Mouse (Mus musculus): ENCODE results near the gene Card6. TPM values are rescaled to one million over a fixed set of nuclear protein-coding genes. Genes with fewer than 3 reads are reported as not detected.
A peak's percentile ranks its signal among the peaks of the same experiment; 100 is the strongest.

Gene Card6
- total RNA-seq (2014; rRNA removed) (6.8 and 7.5 TPM in 2 replicates), polyA plus RNA-seq (2012; rRNA removed) (2.5 TPM in 2 replicates)

DNA sequence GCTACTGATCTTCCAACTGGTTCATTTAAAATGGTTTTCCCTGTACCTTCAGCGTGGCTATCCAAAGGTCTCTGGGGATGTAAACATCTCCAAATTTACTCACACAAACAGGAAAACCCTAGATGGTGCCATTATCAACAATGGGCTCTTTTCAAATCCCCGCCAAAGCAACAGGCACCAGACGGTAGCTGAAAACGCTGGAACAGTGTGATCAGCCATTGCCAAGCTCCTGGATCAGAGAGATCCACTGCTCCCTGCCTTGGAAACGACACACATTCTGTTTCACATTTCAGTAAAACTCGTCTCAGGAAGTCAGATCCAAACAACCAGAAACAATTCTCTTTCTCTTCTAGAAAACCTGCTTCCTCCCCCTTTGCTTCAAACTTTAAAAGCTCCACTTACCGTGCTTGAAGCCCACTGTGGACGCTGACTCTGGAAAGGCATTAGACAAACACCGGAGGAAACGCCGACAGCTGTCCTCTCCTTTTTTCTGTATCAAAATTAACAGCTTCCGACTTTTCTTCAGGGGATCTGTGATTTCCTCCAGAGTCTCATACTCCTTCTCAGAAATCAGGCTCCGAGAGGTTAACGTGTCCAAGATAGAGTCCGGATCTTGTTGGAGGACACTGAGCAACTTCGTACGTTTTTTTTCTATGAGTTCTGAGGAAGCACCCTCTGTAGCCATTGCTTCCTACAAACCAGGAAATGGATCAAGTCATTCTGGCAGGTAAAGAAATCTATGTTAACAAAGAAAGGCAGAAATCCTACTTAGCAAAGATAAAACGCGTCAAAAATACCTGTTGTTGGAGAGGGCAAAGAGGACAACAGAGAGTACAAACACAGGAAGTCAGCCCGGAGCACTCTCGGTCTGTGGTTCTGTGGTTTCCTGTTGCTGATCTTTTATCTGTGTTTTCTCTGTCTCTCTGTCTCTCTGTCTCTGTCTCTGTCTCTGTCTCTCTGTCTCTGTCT lies at the start of gene Card6:
Card6 (minus strand) TSS at position 854 of the 969 bp plus-strand sequence.
- Histone ChIP-seq H3K36me3 (ENCODE audit: control insufficient read depth, insufficient read depth, low read length) (peaks cover 10% of the 10 kb centered on the region), H3K79me2 (ENCODE audit: control insufficient read depth, insufficient read depth, low read length) (peaks cover 4% of the 10 kb centered on the region; the same call in 1 of the 2 replicates), H3K4me1 (ENCODE audit: control insufficient read depth, insufficient read depth, low read length) (peaks cover 7% of the 10 kb centered on the region), H3K4me3 (ENCODE audit: insufficient read depth, low read depth, low read length) (peak within 1 kb of the TSS; percentile 81), H3K27me3 (ENCODE audit: control insufficient read depth, insufficient read depth, low read length) (no peaks in the 10 kb centered on the region), H3K27ac (replicated peaks; ENCODE audit: insufficient read depth, low read depth, low read length) (peak within 1 kb of the TSS; percentile 98), H3K9ac (ENCODE audit: low read depth, low read length) (peak within 1 kb of the TSS; percentile 90)
- WGBS, result 4% methylated on average over 21 of the region's 21 CpGs
- TF ChIP-seq POLR2A (IDR thresholded peaks at IDR 0.05; ENCODE audit: extremely low read depth, insufficient read depth, low read length) (no peak), CTCF (IDR thresholded peaks at IDR 0.05; ENCODE audit: low read depth, low read length) (no peak)
- peak; percentile 72 for DNase-seq (ENCODE audit: extremely low read depth, low read depth, low spot score)

DNA sequence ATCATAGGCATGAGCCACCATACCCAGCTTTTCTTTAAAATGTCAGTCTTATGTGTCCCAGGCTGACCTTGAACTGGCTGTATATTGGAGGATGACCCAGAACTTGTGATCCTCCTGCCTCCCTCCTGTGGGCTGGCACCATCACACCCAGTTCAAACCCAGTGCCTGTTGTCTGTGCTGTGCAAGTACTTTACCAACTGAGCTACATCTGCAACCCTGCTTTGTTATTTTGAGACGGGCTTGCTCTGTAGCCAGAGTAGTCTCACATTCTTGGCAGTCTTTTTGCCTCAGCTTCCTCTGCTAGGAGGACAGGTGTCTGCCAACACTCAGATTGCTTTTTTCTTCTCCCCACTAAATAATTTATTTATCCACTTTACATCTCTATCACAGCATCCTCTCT lies 49.0 kb upstream of the Card6 start:
- peaks cover 10% of the 10 kb centered on the region; the same call in 1 of the 2 replicates for H3K79me2 ChIP-seq (ENCODE audit: control insufficient read depth, insufficient read depth, low read length)
- H3K27me3 ChIP-seq (ENCODE audit: control insufficient read depth, insufficient read depth, low read length), result no peaks in the 10 kb centered on the region
- H3K4me1 ChIP-seq (ENCODE audit: control insufficient read depth, insufficient read depth, low read length), result peaks cover 10% of the 10 kb centered on the region
- H3K27ac ChIP-seq (replicated peaks; ENCODE audit: insufficient read depth, low read depth, low read length), result no peak overlapping the region
- DNase-seq (ENCODE audit: extremely low read depth, low read depth, low spot score), result no peak
- TF ChIP-seq CTCF (IDR thresholded peaks at IDR 0.05; ENCODE audit: low read depth, low read length), result no peak
- TF ChIP-seq POLR2A (IDR thresholded peaks at IDR 0.05; ENCODE audit: extremely low read depth, insufficient read depth, low read length), result no peak
- H3K9ac ChIP-seq (ENCODE audit: low read depth, low read length), result no peak overlapping the region
- WGBS, result 58% methylated on average over 1 of the region's 1 CpGs
- no peak overlapping the region for H3K4me3 ChIP-seq (ENCODE audit: insufficient read depth, low read depth, low read length)
- no peaks in the 10 kb centered on the region for H3K36me3 ChIP-seq (ENCODE audit: control insufficient read depth, insufficient read depth, low read length)

DNA sequence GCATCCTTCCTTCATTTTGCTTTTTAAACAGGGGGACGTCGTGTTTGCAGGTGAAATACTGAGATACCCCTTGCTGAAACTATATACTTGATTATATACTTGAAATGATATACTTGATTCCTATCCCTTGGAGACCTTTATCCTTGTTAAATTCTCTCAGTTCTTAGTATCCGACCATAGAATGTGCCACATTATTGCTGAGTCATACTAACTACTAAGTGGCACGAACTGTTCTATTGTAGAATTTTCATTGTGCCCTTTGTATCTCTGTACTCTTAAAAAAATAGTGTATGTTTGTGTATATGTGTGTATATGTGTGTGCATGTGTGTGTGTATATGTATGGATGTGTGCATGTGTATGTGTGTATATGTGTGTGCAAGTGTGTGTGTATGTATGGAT lies 48.0 kb upstream of the Card6 start:
- no peaks in the 10 kb centered on the region for H3K27me3 ChIP-seq (ENCODE audit: control insufficient read depth, insufficient read depth, low read length)
- no peak for DNase-seq (ENCODE audit: extremely low read depth, low read depth, low spot score)
- TF ChIP-seq CTCF (IDR thresholded peaks at IDR 0.05; ENCODE audit: low read depth, low read length), result no peak
- no peak for TF ChIP-seq POLR2A (IDR thresholded peaks at IDR 0.05; ENCODE audit: extremely low read depth, insufficient read depth, low read length)
- H3K79me2 ChIP-seq (ENCODE audit: control insufficient read depth, insufficient read depth, low read length), result peaks cover 17% of the 10 kb centered on the region; the same call in 1 of the 2 replicates
- no peak overlapping the region for H3K9ac ChIP-seq (ENCODE audit: low read depth, low read length)
- no peak overlapping the region for H3K4me3 ChIP-seq (ENCODE audit: insufficient read depth, low read depth, low read length)
- WGBS, result 71% methylated on average over 4 of the region's 4 CpGs
- H3K4me1 ChIP-seq (ENCODE audit: control insufficient read depth, insufficient read depth, low read length), result peaks cover 10% of the 10 kb centered on the region
- no peaks in the 10 kb centered on the region for H3K36me3 ChIP-seq (ENCODE audit: control insufficient read depth, insufficient read depth, low read length)
- H3K27ac ChIP-seq (replicated peaks; ENCODE audit: insufficient read depth, low read depth, low read length), result no peak overlapping the region

DNA sequence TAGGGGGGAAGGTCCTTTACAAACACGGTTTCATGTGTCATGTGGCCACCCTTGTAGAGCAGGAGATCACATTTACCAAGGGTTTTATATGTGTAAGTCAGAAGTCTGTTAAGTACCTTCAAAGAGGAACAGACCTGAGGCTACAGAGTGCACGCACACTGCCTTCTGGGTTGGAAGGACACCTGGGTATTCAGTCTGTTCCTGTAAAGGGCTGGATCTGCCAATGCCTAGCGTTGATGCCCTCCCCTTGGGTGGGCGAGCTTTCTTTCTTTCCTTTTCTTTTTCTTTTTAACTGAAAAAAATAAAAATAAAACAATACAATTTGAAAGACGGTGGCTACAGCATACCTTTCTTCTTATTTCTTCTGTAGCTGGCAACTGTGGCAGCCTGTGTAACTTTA lies 46.8 kb upstream of the Card6 start:
- DNase-seq (ENCODE audit: extremely low read depth, low read depth, low spot score), result peak; percentile 43
- 0 out of 2 replicates have a peak overlapping the region, but pooled peaks have one; percentile 37 for H3K27ac ChIP-seq (replicated peaks; ENCODE audit: insufficient read depth, low read depth, low read length)
- H3K27me3 ChIP-seq (ENCODE audit: control insufficient read depth, insufficient read depth, low read length), result no peaks in the 10 kb centered on the region
- 45% methylated on average over 5 of the region's 5 CpGs for WGBS
- peaks cover 10% of the 10 kb centered on the region for H3K4me1 ChIP-seq (ENCODE audit: control insufficient read depth, insufficient read depth, low read length)
- H3K79me2 ChIP-seq (ENCODE audit: control insufficient read depth, insufficient read depth, low read length), result peaks cover 19% of the 10 kb centered on the region; the same call in 1 of the 2 replicates
- peak overlapping the region; percentile 29; the same call in 1 of the 2 replicates for H3K9ac ChIP-seq (ENCODE audit: low read depth, low read length)
- TF ChIP-seq POLR2A (IDR thresholded peaks at IDR 0.05; ENCODE audit: extremely low read depth, insufficient read depth, low read length), result no peak
- no peaks in the 10 kb centered on the region for H3K36me3 ChIP-seq (ENCODE audit: control insufficient read depth, insufficient read depth, low read length)
- no peak overlapping the region for H3K4me3 ChIP-seq (ENCODE audit: insufficient read depth, low read depth, low read length)

DNA sequence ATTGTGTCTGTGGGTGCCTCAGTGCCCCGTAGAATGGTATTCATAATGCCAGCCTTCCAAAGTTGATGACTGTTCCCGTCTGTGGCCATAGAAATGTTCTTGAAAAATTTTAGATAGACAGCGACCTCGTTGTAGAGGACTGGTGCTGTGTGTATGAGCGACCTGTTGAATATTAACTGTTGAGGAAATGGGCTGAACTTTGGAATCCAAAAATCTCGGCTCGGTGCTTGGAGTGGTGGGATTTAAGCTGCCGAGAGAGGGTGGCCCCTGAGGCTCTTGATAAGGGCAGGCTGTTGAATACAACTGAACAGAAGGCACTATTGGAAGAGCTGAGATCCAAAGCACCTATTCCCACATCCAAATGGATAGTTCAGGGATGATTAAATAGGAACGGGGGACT lies 46.3 kb upstream of the Card6 start:
- Histone ChIP-seq H3K36me3 (ENCODE audit: control insufficient read depth, insufficient read depth, low read length) (no peaks in the 10 kb centered on the region), H3K27me3 (ENCODE audit: control insufficient read depth, insufficient read depth, low read length) (no peaks in the 10 kb centered on the region), H3K4me3 (ENCODE audit: insufficient read depth, low read depth, low read length) (peak overlapping the region; percentile 29; the same call in 1 of the 2 replicates), H3K4me1 (ENCODE audit: control insufficient read depth, insufficient read depth, low read length) (peaks cover 10% of the 10 kb centered on the region), H3K27ac (replicated peaks; ENCODE audit: insufficient read depth, low read depth, low read length) (peak overlapping the region; percentile 37; the same call in 1 of the 2 replicates), H3K79me2 (ENCODE audit: control insufficient read depth, insufficient read depth, low read length) (peaks cover 21% of the 10 kb centered on the region; the same call in 1 of the 2 replicates), H3K9ac (ENCODE audit: low read depth, low read length) (peak overlapping the region; percentile 29; the same call in 1 of the 2 replicates)
- TF ChIP-seq CTCF (IDR thresholded peaks at IDR 0.05; ENCODE audit: low read depth, low read length) (no peak), POLR2A (IDR thresholded peaks at IDR 0.05; ENCODE audit: extremely low read depth, insufficient read depth, low read length) (no peak)
- WGBS, result 21% methylated on average over 9 of the region's 9 CpGs
- DNase-seq (ENCODE audit: extremely low read depth, low read depth, low spot score), result peak; percentile 69
